Comparison of ENCODE assay signal across 16 mouse cellular contexts in the genomic region with DNA sequence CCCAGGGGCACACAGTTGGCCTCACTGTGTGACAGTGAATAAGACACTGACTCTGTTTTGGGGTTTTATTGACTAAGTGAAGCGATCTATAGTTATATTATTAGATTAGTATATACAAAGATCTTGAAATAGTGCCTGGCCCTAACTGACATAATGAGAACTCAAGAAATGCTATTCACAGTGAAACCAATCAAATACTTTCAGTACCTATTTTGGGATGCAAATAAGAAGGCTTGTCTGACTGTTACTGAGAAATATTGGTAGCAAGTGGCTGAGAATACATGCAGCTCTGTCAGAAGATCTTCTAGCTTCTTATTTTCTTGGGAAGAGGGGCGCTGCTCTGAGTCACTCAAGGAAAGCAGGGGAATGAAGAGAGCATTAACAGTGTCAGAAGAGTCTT.
"Had no signal": no experiment of that assay in that cellular context is flagged by ENCODE, and none has a peak within 500 bp of the region (broad histone marks: within the 10 kb centered on the region; RNA-seq: fewer than 3 reads in every experiment).

No protein-coding gene starts in this region.

- H3K4me1 ChIP-seq: neural tube, embryonic 13.5 days; neural tube, embryonic 15.5 days; stomach, embryonic 15.5 days had no signal

- DNase-seq: retina, postnatal 1 day; right cerebral cortex, adult 18-20 months; right cerebral cortex, postnatal 14 days; right cerebral cortex, postnatal 25 days; right cerebral cortex, postnatal 4 days; spleen, adult 18-20 months; thymus, adult 18-20 months; thymus, adult 2 months; thymus, postnatal 14 days; thymus, postnatal 25 days; thymus, postnatal 36 days; thymus, postnatal 4 days had no signal

- H3K4me3 ChIP-seq: neural tube, embryonic 13.5 days; neural tube, embryonic 15.5 days; stomach, embryonic 15.5 days had no signal

- H3K9me3 ChIP-seq: neural tube, embryonic 13.5 days; neural tube, embryonic 15.5 days; stomach, embryonic 15.5 days had no signal

- H3K27me3 ChIP-seq: neural tube, embryonic 13.5 days; neural tube, embryonic 15.5 days; stomach, embryonic 15.5 days had no signal

- H3K9ac ChIP-seq: neural tube, embryonic 13.5 days; neural tube, embryonic 15.5 days; stomach, embryonic 15.5 days had no signal

- H3K4me2 ChIP-seq: neural tube, embryonic 13.5 days; neural tube, embryonic 15.5 days; stomach, embryonic 15.5 days had no signal

- H3K27ac ChIP-seq: neural tube, embryonic 13.5 days; neural tube, embryonic 15.5 days; stomach, embryonic 15.5 days; stomach, postnatal 0 days had no signal

- H3K36me3 ChIP-seq: neural tube, embryonic 13.5 days; neural tube, embryonic 15.5 days; stomach, embryonic 15.5 days had no signal
